Mouse (Mus musculus) cortical plate, adult 2 months (tissue): Measurements from ENCODE around the gene Fancd2.

Experiments
- CTCF ChIP-seq: fragments of 200-500 bp; IDR thresholded peaks from 2 replicates; pipeline ENCODE4 v1.5.1; 2011; ENCODE audit warnings: mild to moderate bottlenecking, control low read depth, low read length; ENCODE audit not compliant: insufficient read depth; ENCODE audit errors: extremely low read depth
- POLR2A ChIP-seq: fragments of 200-500 bp; IDR thresholded peaks from 2 replicates; pipeline ENCODE4 v1.6.1; 2011; ENCODE audit warnings: mild to moderate bottlenecking, low read length, control low read depth; ENCODE audit not compliant: insufficient read depth; ENCODE audit errors: extremely low read depth

- TF ChIP-seq CTCF (no peak), POLR2A (no peak)
These were observed 44.3 kb upstream of the Fancd2 start for GRCm38 (mm10) chr6:113487125-113487576.
